7 mouse cellular contexts compared by ENCODE assay signal in the genomic region with DNA sequence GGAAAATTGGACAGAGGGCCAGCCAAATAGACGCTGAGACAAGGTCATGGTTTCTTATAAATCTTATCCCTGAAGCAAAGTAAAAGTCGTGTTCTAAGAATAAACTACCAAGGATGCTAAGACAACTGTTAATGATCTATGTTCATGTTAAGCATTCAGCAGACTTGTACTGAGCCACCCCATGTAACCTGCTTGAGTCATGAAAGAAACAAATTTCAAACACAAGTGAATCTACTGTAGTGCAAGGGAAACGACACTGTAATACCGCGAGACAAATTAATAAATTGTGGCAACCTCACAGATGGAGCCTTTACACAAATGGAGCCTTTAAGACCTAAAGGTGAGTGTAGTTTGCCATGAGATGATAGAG. TPM values are rescaled to one million over a fixed set of nuclear protein-coding genes. Genes with fewer than 3 reads are reported as not detected.
DNase-seq lines count a peak whose midpoint lies in the region; ATAC-seq and TF ChIP-seq lines count a peak whose summit lies in the region.

No protein-coding gene starts in this region.

- H3K36me3 ChIP-seq in forebrain, embryonic 15.5 days: no peaks in the 10 kb centered on the region
- H3K36me3 ChIP-seq in limb, embryonic 10.5 days: no peaks in the 10 kb centered on the region
- H3K36me3 ChIP-seq in neural tube, embryonic 13.5 days: no peaks in the 10 kb centered on the region

- H3K27me3 ChIP-seq in forebrain, embryonic 15.5 days: no peaks in the 10 kb centered on the region
- H3K27me3 ChIP-seq in limb, embryonic 10.5 days (ENCODE audit: low read depth, poor library complexity, severe bottlenecking): no peaks in the 10 kb centered on the region
- H3K27me3 ChIP-seq in neural tube, embryonic 13.5 days: no peaks in the 10 kb centered on the region

- H3K9ac ChIP-seq in forebrain, embryonic 15.5 days (replicated peaks): no peak overlapping the region
- H3K9ac ChIP-seq in neural tube, embryonic 13.5 days: no peak overlapping the region

- peaks cover 16% of the 10 kb centered on the region for H3K4me1 ChIP-seq in forebrain, embryonic 15.5 days
- H3K4me1 ChIP-seq in limb, embryonic 10.5 days: peaks cover 5% of the 10 kb centered on the region; the same call in 1 of the 2 replicates
- peaks cover 9% of the 10 kb centered on the region for H3K4me1 ChIP-seq in neural tube, embryonic 13.5 days (replicated peaks)

- DNase-seq in left cerebral cortex, adult 2 months (ENCODE audit: extremely low spot score in 1 of 2, low spot score in 2 of 2): no peak
- DNase-seq in left cerebral cortex, postnatal 25 days (ENCODE audit: low spot score in 2 of 2): no peak
- no peak for DNase-seq in limb, embryonic 10.5 days (ENCODE audit: low spot score)
- no peak for DNase-seq in spleen, postnatal 36 days (ENCODE audit: low spot score in 2 of 2)
- no peak for DNase-seq in thymus, postnatal 14 days

- H3K4me3 ChIP-seq in left cerebral cortex, adult 2 months: peak overlapping the region; percentile 88; the same call in 1 of the 2 replicates
- peak overlapping the region; percentile 70 for H3K4me3 ChIP-seq in forebrain, embryonic 15.5 days
- H3K4me3 ChIP-seq in limb, embryonic 10.5 days: peak overlapping the region; percentile 80
- H3K4me3 ChIP-seq in neural tube, embryonic 13.5 days: peak overlapping the region; percentile 76

- peak; percentile 58 for ATAC-seq in forebrain, embryonic 15.5 days (replicated peaks)
- ATAC-seq in neural tube, embryonic 13.5 days (ENCODE audit: low read depth): peak; percentile 48

- intact Hi-C loops in left cerebral cortex, adult 2 months (cut with DNase I): no loop called here
- intact Hi-C loops in left cerebral cortex, postnatal 25 days (cut with DNase I): no loop called here

- H3K4me2 ChIP-seq in forebrain, embryonic 15.5 days (replicated peaks): peak overlapping the region; percentile 59
- peak overlapping the region; percentile 70 for H3K4me2 ChIP-seq in neural tube, embryonic 13.5 days

- H3K9me3 ChIP-seq in forebrain, embryonic 15.5 days: no peaks in the 10 kb centered on the region
- no peaks in the 10 kb centered on the region for H3K9me3 ChIP-seq in limb, embryonic 10.5 days (replicated peaks)
- 0 out of 2 replicates have a peak, but pooled peaks cover 5% of the 10 kb centered on the region for H3K9me3 ChIP-seq in neural tube, embryonic 13.5 days

- TF ChIP-seq CTCF in left cerebral cortex, adult 2 months (IDR thresholded peaks at IDR 0.05): no peak

- H3K27ac ChIP-seq in left cerebral cortex, adult 2 months: no peak overlapping the region
- H3K27ac ChIP-seq in forebrain, embryonic 15.5 days (replicated peaks): no peak overlapping the region
- no peak overlapping the region for H3K27ac ChIP-seq in limb, embryonic 10.5 days
- no peak overlapping the region for H3K27ac ChIP-seq in neural tube, embryonic 13.5 days (replicated peaks)

- WGBS in forebrain, embryonic 15.5 days: 23% methylated on average over 5 of the region's 5 CpGs
- 24% methylated on average over 5 of the region's 5 CpGs for WGBS in limb, embryonic 10.5 days
- 26% methylated on average over 5 of the region's 5 CpGs for WGBS in neural tube, embryonic 13.5 days

RNA-seq across cellular contexts. Expression of a gene that starts 0.3 kb away (rescaled TPM):
- total RNA-seq in left cerebral cortex, adult 2 months (2021): 10 to 100 TPM; 75.9 to 79.0 TPM
- total RNA-seq in left cerebral cortex, postnatal 25 days (2021): 10 to 100 TPM; 79.1 to 83.9 TPM
- 145 and 146 TPM in 2 replicates for polyA plus RNA-seq in forebrain, embryonic 15.5 days (2015; fragmentation: Nextera tagmentation; extraction: Ambion mirVana)
- polyA plus RNA-seq in limb, embryonic 10.5 days (2016; fragmentation: Nextera tagmentation; extraction: Ambion mirVana): 66.0 and 68.8 TPM in 2 replicates
- polyA plus RNA-seq in neural tube, embryonic 13.5 days (2015; fragmentation: Nextera tagmentation; extraction: Ambion mirVana): 109 and 115 TPM in 2 replicates

RNA-seq across cellular contexts. Expression of a gene that starts 48.0 kb away (rescaled TPM):
- total RNA-seq in left cerebral cortex, adult 2 months (2021): 1 to 10 TPM; 3.6 to 4.4 TPM
- total RNA-seq in left cerebral cortex, postnatal 25 days (2021): 1 to 10 TPM; 3.6 to 3.9 TPM
- 11.7 and 12.1 TPM in 2 replicates for polyA plus RNA-seq in forebrain, embryonic 15.5 days (2015; fragmentation: Nextera tagmentation; extraction: Ambion mirVana)
- polyA plus RNA-seq in limb, embryonic 10.5 days (2016; fragmentation: Nextera tagmentation; extraction: Ambion mirVana): 9.5 and 11.0 TPM in 2 replicates
- 10.1 and 10.6 TPM in 2 replicates for polyA plus RNA-seq in neural tube, embryonic 13.5 days (2015; fragmentation: Nextera tagmentation; extraction: Ambion mirVana)
